Comparison of ENCODE assay signal across 27 mouse cellular contexts in the genomic region with DNA sequence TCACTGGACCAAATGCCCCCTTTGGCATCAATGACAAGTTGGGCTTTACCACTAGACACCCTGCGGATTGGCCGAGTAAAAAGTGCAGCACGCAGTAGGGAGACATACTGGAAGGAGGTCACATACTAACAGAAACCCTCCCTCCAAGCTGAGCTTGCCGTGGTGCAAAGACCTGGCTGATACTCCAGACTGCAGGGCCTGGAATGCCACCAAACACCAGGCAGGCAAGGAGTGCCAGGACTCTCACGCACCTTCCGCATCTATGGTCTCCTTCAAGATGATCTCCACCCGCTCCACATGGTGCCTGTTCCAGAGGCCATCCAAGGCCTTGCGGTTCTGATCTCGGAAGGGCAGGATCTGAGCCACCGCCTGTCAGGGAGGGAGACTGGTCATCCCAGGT. TPM values are rescaled to one million over a fixed set of nuclear protein-coding genes. Genes with fewer than 3 reads are reported as not detected.
DNase-seq lines count a peak whose midpoint lies in the region; ATAC-seq and TF ChIP-seq lines count a peak whose summit lies in the region.
"Had no signal": no experiment of that assay in that cellular context is flagged by ENCODE, and none has a peak within 500 bp of the region (broad histone marks: within the 10 kb centered on the region; RNA-seq: fewer than 3 reads in every experiment).

No protein-coding gene starts in this region.

- H3K9ac ChIP-seq in liver, adult 2 months (ENCODE audit: low read depth, low read length) = no peak overlapping the region
- no peak overlapping the region for H3K9ac ChIP-seq in liver, embryonic 11.5 days (ENCODE audit: low read depth, low read length)
- H3K9ac ChIP-seq: heart, embryonic 12.5 days; hindbrain, embryonic 14.5 days; limb, embryonic 13.5 days; liver, embryonic 14.5 days; lung, embryonic 14.5 days; midbrain, embryonic 15.5 days; neural tube, embryonic 15.5 days had no signal

- H3K4me1 ChIP-seq in liver, adult 2 months (ENCODE audit: control insufficient read depth, insufficient read depth, low read length) = peaks cover 79% of the 10 kb centered on the region
- H3K4me1 ChIP-seq in liver, embryonic 11.5 days (replicated peaks; ENCODE audit: control insufficient read depth, insufficient read depth, low read length) = peaks cover 26% of the 10 kb centered on the region

- intact Hi-C loops in gastrocnemius, adult 2 months (cut with DNase I) = no loop called here

- TF ChIP-seq POLR2A in liver, adult 2 months (IDR thresholded peaks at IDR 0.05; ENCODE audit: extremely low read depth, insufficient read depth, low read length) = no peak

- peak; percentile 32 for DNase-seq in cerebellum, adult 11 months
- peak; percentile 49 for DNase-seq in gastrocnemius, adult 2 months
- no peak for DNase-seq in gastrocnemius, postnatal 4 days (ENCODE audit: low spot score in 2 of 2)
- DNase-seq in liver, adult 2 months (ENCODE audit: extremely low read depth, low read depth, low spot score) = peak; percentile 51
- no peak for DNase-seq in liver, embryonic 11.5 days (ENCODE audit: low spot score)
- no peak for DNase-seq in kidney, adult 18-20 months
- DNase-seq: adrenal gland, postnatal 10 days; kidney, adult 8-10 months; lung, embryonic 14.5 days; lung, postnatal 14 days; retina, postnatal 1 day; right cerebral cortex, postnatal 14 days; thymus, postnatal 4 days had no signal

- H3K4me2 ChIP-seq in liver, embryonic 11.5 days = no peak overlapping the region
- H3K4me2 ChIP-seq: heart, embryonic 12.5 days; hindbrain, embryonic 14.5 days; limb, embryonic 13.5 days; lung, embryonic 14.5 days; midbrain, embryonic 15.5 days; neural tube, embryonic 15.5 days had no signal

- peaks cover 45% of the 10 kb centered on the region; the same call in 1 of the 2 replicates for H3K79me2 ChIP-seq in liver, adult 2 months (ENCODE audit: control insufficient read depth, insufficient read depth, low read length)

- TF ChIP-seq CTCF in gastrocnemius, adult 2 months (IDR thresholded peaks at IDR 0.05) = no peak
- no peak for TF ChIP-seq CTCF in liver, adult 2 months (IDR thresholded peaks at IDR 0.05; ENCODE audit: low read depth, low read length)

- ATAC-seq in cerebellum, adult (ENCODE audit: insufficient number of reproducible peaks, low FRiP score, low TSS enrichment) = no peak
- ATAC-seq in liver, embryonic 11.5 days (replicated peaks; ENCODE audit: low FRiP score) = no peak
- ATAC-seq: forebrain, embryonic 16.5 days; inflammation-experienced regulatory T-cells, adult 6 months; midbrain, embryonic 15.5 days had no signal

- 63% methylated on average over 10 of the region's 10 CpGs for WGBS in liver, adult 2 months
- WGBS in liver, embryonic 11.5 days = 90% methylated on average over 10 of the region's 10 CpGs

- no peaks in the 10 kb centered on the region for H3K27me3 ChIP-seq in liver, adult 2 months (ENCODE audit: control insufficient read depth, insufficient read depth, low read length)
- H3K27me3 ChIP-seq in liver, embryonic 11.5 days (replicated peaks; ENCODE audit: control insufficient read depth, insufficient read depth, low read length) = no peaks in the 10 kb centered on the region
- H3K27me3 ChIP-seq: heart, embryonic 12.5 days; limb, embryonic 13.5 days; neural tube, embryonic 15.5 days had no signal

- peak overlapping the region; percentile 97 for H3K27ac ChIP-seq in gastrocnemius, adult 2 months
- peak overlapping the region; percentile 62; the same call in 1 of the 2 replicates for H3K27ac ChIP-seq in liver, adult 2 months (replicated peaks; ENCODE audit: insufficient read depth, low read depth, low read length)
- no peak overlapping the region for H3K27ac ChIP-seq in liver, embryonic 11.5 days (ENCODE audit: low read depth, low read length)
- H3K27ac ChIP-seq: hindbrain, embryonic 14.5 days; kidney, postnatal 0 days; limb, embryonic 13.5 days; liver, embryonic 14.5 days; midbrain, embryonic 10.5 days; midbrain, embryonic 15.5 days; neural tube, embryonic 15.5 days had no signal

- H3K4me3 ChIP-seq in gastrocnemius, adult 2 months = peak overlapping the region; percentile 26
- H3K4me3 ChIP-seq in liver, adult 2 months (ENCODE audit: insufficient read depth, low read depth, low read length) = no peak overlapping the region
- H3K4me3 ChIP-seq in liver, embryonic 11.5 days (ENCODE audit: low read depth, low read length) = no peak overlapping the region
- H3K4me3 ChIP-seq: erythroblast, embryonic 14.5 days; heart, embryonic 12.5 days; limb, embryonic 13.5 days; midbrain, embryonic 10.5 days; midbrain, embryonic 15.5 days; neural tube, embryonic 15.5 days had no signal

- no peaks in the 10 kb centered on the region for H3K9me3 ChIP-seq in liver, embryonic 11.5 days (ENCODE audit: control insufficient read depth, low read length)
- H3K9me3 ChIP-seq: G1E; heart, embryonic 12.5 days; limb, embryonic 13.5 days; midbrain, embryonic 10.5 days; midbrain, embryonic 15.5 days; neural tube, embryonic 15.5 days had no signal

- H3K36me3 ChIP-seq in liver, adult 2 months (ENCODE audit: control insufficient read depth, insufficient read depth, low read length) = peaks cover 45% of the 10 kb centered on the region
- no peaks in the 10 kb centered on the region for H3K36me3 ChIP-seq in liver, embryonic 11.5 days (ENCODE audit: control insufficient read depth, insufficient read depth, low read length)
- H3K36me3 ChIP-seq: heart, embryonic 12.5 days; limb, embryonic 13.5 days; midbrain, embryonic 10.5 days; midbrain, embryonic 15.5 days; neural tube, embryonic 15.5 days had no signal

RNA-seq across cellular contexts. Expression of a gene that starts 14.6 kb away (rescaled TPM):
- 100 to 1,000 TPM in 1 of 2 experiments, 10 to 100 TPM in 1; 41.6 to 104 TPM for total RNA-seq in gastrocnemius, adult 2 months (2021)
- 10 to 100 TPM; 66.0 to 71.0 TPM for total RNA-seq in gastrocnemius, postnatal 4 days (2021)
- total RNA-seq in liver, adult 2 months (2014; rRNA removed) = 121 and 187 TPM in 2 replicates
- 183 and 205 TPM in 2 replicates for polyA plus RNA-seq in liver, adult 2 months (2012; rRNA removed)
- 9.4 and 9.8 TPM in 2 replicates for polyA plus RNA-seq in liver, embryonic 11.5 days (2014; fragmentation: Nextera tagmentation; extraction: Ambion mirVana)

RNA-seq across cellular contexts. Expression of a gene that starts 39.4 kb away (rescaled TPM):
- total RNA-seq in gastrocnemius, adult 2 months (2021) = 10 to 100 TPM in 1 of 2 experiments, 1 to 10 TPM in 1; 5.5 to 16.1 TPM
- 10 to 100 TPM; 22.5 to 28.0 TPM for total RNA-seq in gastrocnemius, postnatal 4 days (2021)
- total RNA-seq in liver, adult 2 months (2014; rRNA removed) = 0.54 and 0.92 TPM in 2 replicates
- 0.91 and 1.3 TPM in 2 replicates for polyA plus RNA-seq in liver, adult 2 months (2012; rRNA removed)
- polyA plus RNA-seq in liver, embryonic 11.5 days (2014; fragmentation: Nextera tagmentation; extraction: Ambion mirVana) = 2.9 and 3.1 TPM in 2 replicates
- total RNA-seq: G1E; granulocyte monocyte progenitor cell, adult 5-6 weeks had no signal
- polyA plus RNA-seq: erythroblast, embryonic 14.5 days had no signal

Comparison
In these comparisons a context has a peak if more than half of its experiments do, and no peak if none do; other contexts are left out.
1. DNase-seq: peak in cerebellum, adult 11 months (single experiment), gastrocnemius, adult 2 months (single experiment) and liver, adult 2 months (single experiment); none in gastrocnemius, postnatal 4 days (0 of 2), liver, embryonic 11.5 days (single experiment) and kidney, adult 18-20 months (single experiment).